Mouse (Mus musculus) neural tube, embryonic 10.5 days (tissue): Measurements from ENCODE around the gene Nfkb1.

Source experiments
- DNase-seq: peaks from one replicate; pipeline ENCODE4 v3.0.0-alpha.2; 2017; ENCODE audit warnings: low spot score; ENCODE audit errors: extremely low spot score

The Nfkb1 gene

DNA sequence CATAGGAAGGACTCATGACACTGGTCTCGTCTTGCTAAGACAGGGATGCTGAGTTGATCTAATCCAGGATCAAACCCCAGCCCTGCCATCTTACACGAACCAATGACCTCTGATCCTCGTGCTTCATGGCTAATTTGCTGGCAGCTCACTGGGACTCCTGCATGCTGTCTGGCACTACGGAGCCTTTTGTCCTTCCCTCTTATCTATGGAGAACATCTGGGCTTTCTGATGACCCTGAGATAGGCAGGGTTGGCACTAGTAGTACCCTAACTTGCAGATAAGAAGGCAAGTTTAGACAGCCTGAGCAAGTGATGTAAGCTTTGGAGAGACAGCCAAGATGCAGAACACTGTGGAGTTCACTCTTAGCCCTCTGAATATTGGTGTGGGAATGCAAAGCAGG, 59.5 kb downstream of the Nfkb1 start:
- DNase-seq: no peak

DNA sequence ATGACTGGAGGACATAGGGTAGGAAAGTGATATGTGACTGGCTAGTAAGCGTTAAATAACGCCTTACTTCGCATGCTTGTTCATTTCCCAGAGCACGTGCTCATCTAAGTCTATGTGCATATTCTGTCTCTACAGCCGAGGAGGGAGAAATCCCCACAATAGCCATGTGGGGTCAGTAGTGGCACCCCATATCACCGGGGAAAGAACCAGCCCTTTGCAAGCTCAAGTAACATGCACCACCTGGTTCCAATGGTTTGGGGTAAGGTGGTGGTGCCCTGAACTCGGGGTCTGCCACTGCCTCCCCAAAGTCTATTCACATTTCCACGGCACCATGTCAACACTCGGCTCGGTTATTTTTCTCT, 60.3 kb downstream of the Nfkb1 start:
- no peak for DNase-seq

DNA sequence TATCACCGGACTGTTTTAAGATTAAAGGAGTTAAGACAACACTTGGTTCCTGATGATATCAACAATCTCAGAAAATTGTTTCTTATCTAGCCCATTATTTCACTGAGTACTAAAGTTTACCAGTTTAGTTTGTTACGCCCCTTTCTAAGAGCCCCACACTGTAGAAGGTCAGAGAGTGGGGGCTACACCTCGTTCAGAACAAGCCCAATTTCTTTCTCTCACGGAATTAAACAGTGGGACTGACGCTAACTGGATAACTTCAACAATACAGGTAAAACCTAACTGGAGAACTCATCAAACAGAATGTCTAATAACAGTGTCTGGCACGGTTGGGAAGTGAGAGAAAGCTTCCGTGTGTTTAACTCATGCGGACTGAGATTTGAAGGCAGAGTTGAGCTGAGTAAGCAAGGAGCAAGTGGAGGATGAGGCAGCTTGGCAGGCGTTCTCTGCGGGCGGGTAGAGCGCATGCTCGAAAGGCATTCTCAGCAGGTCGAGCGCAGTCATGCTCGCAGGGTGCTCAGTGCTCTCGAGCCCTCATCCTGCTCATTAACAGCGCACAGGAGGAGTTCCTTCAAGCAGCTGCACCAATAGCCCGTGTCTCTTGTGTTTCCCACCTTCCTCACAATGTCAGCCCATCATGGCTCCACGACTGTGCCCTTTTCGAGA, 60.8 kb downstream of the Nfkb1 start:
- no peak for DNase-seq

DNA sequence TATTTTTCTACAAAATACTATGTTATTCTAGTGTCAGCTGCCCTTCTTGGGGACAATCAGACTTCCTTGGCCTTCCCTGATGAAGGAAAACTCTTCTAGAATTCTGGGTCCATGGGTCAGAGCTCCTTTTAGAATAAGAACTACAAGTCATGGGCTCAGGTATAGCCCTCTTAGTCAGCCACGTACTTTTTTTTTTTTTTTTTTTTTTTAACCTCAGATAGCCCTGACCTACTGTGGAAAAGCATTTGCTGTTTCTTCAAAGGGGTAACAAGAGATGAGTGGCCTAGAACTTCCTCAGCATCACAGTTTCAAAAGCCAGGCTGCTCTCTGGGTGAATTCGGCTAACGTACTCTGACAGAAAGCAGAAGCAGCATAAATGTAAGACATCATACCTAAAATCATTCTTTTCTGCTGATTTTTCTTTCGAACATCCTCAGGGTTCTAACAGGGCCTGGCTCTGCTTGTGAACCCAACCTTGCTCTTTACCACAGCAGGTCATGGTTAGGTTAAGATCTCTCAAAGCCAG, 61.5 kb downstream of the Nfkb1 start:
- DNase-seq: no peak

DNA sequence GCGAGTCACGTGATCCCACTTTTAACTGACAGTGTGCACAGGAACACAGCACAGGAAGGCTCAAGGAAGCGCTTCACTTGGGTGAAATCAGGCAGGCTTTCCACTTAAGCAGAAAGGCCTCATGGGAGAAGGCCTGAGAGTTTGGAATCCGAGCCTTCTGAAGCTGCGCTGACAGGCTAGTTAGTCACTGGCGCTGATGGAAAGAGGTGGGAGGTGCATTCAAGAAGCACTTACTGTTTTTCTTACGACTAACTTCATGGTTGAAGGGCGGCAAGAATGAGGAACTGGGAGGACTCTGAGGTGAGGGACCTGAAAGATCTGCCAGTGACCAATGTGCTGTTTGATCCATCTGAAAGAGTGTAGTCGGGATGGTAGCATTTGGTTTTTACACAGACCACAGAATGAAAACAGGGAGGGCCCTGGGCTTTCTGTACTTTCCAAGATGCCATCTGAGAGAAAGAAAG, 62.6 kb downstream of the Nfkb1 start:
- DNase-seq: no peak

DNA sequence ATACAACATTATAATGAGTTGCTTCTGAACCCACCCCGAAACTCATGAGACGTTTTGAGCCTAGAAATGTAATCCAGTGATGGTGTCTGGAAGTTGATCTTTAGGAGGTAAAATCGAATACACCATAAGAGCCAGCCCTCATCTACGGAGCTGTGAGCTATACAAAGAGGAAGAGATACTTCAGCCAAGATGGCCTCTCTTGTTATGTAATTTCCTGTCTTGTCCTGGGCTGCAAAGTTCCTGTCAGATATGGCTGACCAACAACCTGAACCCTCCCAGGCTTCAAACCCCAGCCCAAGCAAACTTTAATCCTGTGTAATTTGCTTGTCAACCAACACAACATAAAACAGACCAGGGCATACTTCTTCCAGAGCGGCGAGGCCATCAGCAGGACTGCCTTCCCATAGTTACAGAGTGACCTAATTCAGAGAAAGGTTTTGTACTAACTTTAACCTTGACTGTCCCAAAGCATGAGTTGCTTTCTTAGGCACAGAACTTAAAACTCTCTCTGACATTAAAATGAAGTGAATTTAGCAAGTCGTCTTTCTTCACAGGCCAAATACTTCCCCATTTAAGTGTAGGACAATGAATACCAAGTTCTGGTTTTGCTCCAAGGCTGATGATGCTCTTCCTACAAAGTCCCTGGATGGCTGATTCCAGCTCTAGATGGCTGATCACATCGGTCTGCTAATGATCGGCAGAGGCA, 63.2 kb downstream of the Nfkb1 start:
- no peak for DNase-seq

DNA sequence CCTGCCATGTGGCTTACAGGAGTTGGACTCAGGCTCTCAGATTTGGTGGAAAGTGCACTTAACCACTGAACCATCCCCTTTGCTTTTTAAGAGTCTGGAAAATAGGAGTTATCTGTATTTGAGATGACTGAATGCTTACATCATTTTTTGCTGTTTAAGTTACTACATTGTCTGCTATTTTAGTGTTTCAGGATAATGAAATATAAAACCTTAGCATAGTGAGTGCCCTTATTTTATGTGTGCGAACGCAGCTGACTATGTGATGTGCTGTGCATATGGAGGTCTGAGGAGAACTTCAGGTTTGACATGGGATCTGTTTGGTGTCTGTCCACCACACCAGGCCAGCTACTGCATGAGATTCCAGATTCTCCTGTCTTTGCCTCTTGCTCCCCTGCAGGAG, 66.1 kb downstream of the Nfkb1 start:
- DNase-seq: no peak

DNA sequence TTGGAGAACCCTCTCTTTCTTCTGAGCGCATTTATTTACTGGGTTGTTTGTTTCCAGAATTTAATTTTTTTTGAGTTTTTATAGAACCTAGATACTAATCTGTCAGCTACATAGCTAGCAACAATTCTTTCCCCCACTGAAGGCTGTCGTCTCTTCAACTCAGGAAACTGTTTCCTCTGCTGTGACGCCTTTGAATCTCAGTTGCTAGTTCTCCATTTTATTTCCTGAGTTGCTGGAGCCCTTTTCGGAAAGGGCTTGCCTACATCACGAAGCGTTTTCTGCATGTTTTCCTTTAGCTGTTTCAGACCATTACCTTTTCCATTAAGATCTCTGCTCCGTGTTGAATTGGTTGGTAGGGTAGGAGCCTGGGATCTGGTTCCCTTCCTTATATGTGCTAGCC, 74.6 kb downstream of the Nfkb1 start:
- DNase-seq: no peak

DNA sequence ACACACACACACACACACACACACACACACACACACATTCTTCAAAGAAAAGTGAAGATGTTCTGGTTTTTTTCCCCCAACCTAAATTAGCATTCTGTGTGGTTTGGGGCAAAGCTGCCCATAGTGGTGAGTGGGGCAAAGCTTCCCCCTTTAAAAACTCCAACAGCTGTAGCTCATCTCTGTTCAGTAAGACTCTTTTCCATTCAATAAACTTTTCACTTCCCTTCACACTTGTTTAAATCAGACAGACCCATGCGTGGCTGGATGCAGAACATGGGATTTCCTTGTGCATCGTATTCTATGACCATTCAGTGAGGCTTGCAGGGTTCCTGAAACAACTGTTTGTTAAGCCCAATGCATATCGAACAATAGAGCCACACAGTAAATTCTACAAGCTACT, 77.0 kb downstream of the Nfkb1 start:
- no peak for DNase-seq

DNA sequence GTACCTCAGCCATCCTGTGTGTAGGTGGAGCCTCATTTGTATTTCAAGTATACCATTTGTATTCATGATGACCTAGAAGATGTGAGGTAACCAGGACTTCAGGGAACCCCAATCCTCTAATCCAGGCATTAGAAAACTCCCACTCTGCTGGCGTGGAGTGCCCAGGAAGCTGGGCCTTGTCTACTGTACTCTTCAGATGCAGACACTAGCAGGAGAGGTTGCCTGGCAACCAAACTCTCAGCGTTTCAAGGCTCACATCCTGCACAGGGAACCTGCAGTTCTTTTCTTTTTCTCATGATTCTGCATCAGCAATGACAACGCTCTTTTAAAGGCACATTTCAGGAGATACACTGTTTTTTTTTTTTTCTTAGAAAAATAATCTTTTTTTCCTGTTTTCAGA, 81.1 kb downstream of the Nfkb1 start:
- DNase-seq: no peak

DNA sequence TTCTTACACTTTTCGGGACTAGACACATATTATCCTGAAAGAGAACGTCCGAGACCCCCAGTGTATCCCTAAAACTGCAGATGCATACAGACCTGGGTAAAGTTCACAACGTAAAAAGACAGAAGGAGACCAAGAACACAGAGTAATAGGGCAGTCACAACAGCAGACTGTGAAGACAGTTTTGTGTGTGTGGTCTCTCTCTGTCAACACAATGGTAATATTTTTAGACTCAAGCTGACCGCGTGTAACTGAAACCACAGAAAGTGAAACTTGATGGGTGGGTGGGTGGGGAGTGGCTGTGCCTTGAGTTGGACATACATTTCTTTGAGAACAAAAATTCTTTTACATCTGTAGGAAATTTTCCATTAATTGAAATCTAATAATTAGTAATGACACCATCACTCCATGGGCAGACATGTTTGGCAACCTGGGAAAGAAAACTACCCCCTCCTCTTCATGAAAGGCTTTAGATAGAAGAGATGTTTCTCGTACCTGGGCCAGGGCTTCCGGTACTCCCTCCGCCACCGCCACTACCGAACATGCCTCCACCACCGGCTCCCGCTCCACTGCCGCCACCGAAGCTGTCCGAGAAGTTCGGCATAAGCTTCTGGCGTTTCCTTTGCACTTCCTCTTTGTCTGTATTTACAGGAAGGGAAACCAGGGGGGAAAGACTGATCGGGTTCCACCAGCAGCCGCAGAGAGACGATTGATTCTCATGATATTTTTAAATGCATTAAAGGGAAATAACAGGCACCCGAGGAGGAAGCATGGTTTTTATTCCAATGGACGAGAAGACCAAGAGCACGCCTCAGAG, 83.5 kb downstream of the Nfkb1 start:
- no peak for DNase-seq

DNA sequence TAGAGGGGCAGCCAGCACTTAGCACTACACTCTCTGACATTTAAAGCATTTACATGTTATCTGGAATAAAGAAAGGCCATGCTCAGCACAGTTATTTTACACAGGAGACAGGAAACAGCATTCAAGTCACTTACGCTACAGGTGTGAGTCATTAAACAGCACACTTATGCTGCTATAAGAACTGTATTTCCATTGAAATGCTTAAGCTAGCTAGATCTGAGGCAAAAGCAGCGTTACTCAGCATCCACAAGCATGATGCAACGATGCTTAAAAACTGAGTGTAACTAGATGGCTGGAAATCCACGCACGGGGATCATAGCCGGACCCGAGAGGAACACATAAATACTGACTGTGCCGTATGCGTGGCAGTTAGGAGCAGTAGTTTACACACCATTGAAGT, 84.3 kb downstream of the Nfkb1 start:
- DNase-seq: no peak

DNA sequence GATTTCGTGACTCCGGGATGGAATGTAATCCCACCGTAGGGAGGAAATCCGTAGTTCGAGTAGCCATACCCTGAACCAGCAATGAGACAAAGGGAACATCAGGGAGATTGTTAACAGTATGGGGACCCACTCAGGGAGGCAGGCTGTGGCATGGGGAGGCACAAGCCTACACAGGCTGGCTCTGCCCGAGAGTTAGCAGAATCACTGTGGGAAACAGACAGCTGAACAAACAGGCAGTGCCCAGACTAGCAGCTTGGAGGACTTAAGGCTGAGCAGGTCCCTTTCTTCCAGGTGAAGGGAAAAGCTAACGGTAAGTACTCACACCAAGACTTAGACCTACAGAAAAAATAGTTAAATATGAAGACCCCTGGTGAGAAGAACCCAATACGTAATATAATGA, 84.8 kb downstream of the Nfkb1 start:
- DNase-seq: no peak

DNA sequence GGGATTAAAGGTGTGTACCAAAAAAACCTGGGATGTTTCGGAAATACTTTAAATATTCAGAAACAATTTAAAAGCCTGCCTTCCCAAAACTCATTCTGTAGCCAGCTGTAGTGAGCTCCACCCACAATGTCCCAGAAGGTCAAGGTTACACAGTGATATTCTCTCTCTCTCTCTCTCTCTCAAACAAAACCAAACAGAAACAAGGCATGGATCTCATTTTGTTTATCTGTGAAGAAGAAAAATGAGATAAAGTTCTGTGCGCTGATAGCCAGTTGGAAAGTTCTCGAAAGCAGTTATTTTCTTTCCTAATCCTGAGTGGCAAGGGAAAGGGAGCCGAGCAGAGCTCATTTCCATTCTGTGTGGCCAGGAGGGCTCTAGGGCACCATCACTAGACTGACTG, 85.9 kb downstream of the Nfkb1 start:
- DNase-seq: no peak

DNA sequence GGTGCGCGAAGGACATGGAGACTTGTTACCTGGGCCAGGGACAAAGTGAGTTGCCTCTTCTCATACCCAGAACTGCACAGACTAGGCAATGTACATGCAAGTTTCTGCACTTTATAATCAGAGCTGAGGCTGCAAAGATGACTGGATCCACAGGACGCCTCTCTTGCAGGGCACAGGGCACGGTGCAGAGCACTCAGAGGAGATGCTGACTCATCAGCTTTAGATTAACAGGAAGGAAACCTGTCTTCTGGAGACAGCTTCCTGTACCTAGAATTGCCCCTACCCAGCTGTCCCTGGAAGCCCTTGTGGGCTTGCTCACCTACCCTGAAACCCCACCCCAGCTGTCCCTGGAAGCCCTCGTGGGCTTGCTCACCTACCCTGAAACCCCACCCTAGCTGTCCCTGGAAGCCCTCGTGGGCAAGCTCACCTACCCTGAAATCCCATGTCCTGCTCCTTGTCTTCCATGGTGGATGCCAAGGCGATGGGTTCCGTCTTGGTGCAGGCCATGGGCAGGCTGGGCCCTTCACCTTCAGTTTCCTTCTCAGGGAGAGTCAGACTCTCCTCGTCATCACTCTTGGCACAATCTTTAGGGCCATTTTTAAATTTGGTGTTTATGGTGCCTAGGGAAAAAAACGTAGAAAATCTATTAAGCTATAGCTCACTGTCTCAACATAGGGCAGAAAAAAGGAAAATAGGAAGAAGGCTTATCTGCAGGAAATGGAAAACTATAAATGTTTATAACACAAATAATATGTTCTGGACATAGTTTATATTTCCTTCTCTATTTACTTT, 86.5 kb downstream of the Nfkb1 start:
- DNase-seq: no peak

DNA sequence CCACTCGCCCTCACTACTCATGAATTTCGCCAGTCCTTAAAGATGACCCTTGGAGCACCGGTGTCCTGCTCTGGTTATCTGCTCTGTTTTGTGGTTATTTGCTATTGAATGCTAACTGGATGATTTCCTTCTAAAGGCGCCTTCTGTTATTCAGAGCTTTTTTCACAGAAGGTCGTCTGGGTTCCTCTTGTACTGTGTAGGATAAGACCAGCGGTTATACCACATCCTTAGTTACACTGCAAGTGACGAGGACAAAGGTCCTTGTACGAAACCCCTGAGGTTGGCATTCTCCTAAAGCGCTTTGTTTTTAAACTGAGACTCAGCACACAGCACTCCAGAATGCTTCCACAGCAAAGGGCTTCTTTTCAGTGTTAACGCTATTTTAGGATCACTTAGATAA, 88.6 kb downstream of the Nfkb1 start:
- DNase-seq: no peak

DNA sequence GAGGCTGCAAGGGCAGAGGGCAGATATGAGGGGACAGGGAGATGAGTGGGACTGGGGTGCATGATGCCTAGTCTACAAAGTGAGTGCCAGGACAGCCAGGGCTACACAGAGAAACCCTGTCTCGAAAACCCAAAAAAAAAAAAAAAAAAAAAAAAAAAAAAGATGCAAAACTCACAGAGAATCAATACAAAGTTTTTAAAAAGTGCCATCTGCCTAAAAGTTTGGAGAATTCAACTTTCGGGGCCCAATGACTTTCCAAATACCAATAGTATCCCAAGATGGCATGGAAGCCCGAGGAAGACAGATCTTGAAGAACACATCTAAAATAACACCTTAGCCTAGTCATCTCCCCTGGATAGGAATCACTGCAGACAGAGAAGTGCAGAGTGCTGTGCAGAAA, 93.0 kb downstream of the Nfkb1 start:
- no peak for DNase-seq

DNA sequence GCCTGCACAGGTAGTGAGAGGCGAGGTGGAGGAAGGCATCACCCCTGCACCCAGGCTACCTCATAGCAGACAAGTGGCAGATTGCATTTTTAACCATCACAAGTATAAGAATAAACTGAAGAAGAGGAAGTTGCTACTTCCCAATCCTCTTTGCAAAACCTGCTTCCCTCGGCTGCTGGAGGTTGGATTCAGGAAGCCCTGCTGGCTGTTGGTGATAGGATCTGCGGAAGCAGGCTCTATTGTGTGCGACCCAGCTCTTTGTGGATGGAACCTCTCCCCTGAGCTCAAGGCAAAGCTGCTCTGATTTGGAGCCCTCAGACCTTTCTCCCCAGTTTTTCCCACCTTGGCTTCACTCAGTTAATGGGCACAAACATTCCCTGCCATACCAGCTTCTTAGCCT, 94.3 kb downstream of the Nfkb1 start:
- DNase-seq: no peak

DNA sequence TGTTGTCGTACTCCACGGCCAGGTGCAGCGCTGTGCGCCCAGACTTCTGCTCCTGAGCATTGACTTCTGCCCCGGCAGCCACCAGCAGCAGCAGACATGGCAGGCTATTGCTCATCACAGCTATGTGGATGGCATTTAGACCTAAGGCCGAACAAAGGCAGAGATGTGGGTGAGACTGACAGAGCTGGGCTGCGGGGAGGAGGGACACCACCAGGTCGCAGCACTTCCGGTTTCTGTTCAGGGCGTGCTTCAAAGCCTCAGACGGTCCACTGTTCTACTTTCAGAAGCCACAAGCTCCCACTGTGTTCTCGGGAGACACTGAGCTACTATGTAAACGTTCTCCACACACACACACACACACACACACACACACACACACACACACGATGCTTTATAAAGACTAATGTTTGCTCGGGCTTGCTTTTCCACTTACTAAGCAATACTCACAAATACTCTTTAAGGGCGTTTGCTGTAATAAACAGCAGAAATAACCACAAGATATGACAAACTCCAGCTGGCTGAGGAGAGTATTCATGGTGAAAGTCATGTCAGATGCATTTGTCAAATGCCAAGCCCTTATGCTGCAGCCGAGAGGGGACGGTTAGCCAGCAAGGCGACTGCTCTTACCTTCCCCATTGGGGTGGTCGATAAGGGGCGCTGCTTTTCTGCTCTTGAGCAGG, 97.0 kb downstream of the Nfkb1 start:
- no peak for DNase-seq

DNA sequence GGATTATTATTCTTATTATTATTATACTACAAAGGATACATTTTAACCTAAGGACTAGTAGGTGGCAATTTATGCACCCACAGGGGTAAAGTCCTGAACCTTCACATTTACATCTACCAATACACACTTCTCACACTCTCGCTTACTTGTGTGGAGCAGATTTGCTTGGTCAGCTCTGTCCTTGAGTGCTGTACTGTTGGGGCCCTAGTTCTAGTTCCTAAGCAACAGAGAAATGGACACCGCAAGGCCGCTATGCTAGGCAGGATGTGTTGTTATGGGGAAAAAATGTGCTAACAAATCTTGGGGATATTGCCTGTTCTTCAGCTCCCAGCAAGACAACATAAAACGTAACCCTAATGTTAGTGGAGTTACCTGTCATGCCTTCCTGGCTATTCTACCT, 99.3 kb downstream of the Nfkb1 start:
- DNase-seq: no peak

DNA sequence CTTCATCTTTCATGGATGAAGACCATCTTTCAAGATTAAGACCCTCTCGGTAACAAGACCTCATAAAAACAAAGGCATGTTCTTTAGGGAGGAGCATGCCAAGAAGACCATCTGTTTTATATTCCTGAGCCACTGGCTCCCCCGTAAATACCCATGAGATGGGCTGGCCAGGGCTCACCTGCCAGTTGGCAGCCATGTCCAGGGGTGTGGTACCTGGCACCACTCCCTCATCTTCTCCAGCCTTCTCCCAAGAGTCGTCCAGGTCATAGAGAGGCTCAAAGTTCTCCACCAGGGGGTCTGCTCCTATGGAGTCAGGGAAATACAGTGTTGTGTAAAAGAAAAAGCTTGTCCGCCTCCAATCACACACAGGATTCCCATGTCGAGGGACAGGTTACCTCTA, 100.0 kb downstream of the Nfkb1 start:
- DNase-seq: no peak
